Mouse (Mus musculus): ENCODE measurements around the gene Sumf2.
"Not testable (repeated sequence)": the region's sequence is repeated elsewhere in the genome, so short reads cannot be mapped to it uniquely, and the experiment has no call there.

Gene Sumf2

GRCm38 (mm10) chr5:129846752-129847557 is at the start of gene Sumf2:
Gene Sumf2, plus strand, starts transcription at chr5:129846986.
- in situ Hi-C loops (cut with MboI): no loop called here

- in situ Hi-C loops (cut with MboI): no loop called here
Observed at GRCm38 (mm10) chr5:129844848-129845247, 1.9 kb upstream of the Sumf2 start.

GRCm38 (mm10) chr5:129847558-129847820 is 703 bp downstream of the Sumf2 start:
- in situ Hi-C loops (cut with MboI): no loop called here

- in situ Hi-C loops (cut with MboI): no loop called here
Observed at GRCm38 (mm10) chr5:129855163-129855562, 8.4 kb downstream of the Sumf2 start.

GRCm38 (mm10) chr5:129856414-129856813 is 9.6 kb downstream of the Sumf2 start:
- in situ Hi-C loops (cut with MboI): no loop called here

GRCm38 (mm10) chr5:129862325-129862724 is 15.5 kb downstream of the Sumf2 start:
- in situ Hi-C loops (cut with MboI): no loop called here

GRCm38 (mm10) chr5:129864467-129864866 is 17.7 kb downstream of the Sumf2 start:
- in situ Hi-C loops (cut with MboI): no loop called here

GRCm38 (mm10) chr5:129865841-129866240 is 19.1 kb downstream of the Sumf2 start:
- in situ Hi-C loops (cut with MboI): no loop called here

- in situ Hi-C loops (cut with MboI): no loop called here
Observed at GRCm38 (mm10) chr5:129869238-129869995, 22.6 kb downstream of the Sumf2 start.

- in situ Hi-C loops (cut with MboI): no loop called here
Observed at GRCm38 (mm10) chr5:129871238-129871637, 24.5 kb downstream of the Sumf2 start.

- in situ Hi-C loops (cut with MboI): no loop called here
Observed at GRCm38 (mm10) chr5:129873942-129874341, 27.2 kb downstream of the Sumf2 start.

- in situ Hi-C loops (cut with MboI): no loop called here
Observed at GRCm38 (mm10) chr5:129875098-129875497, 28.3 kb downstream of the Sumf2 start.

GRCm38 (mm10) chr5:129877731-129878455 is 31.1 kb downstream of the Sumf2 start:
- in situ Hi-C loops (cut with MboI): no loop called here

GRCm38 (mm10) chr5:129878946-129879345 is 32.2 kb downstream of the Sumf2 start:
- in situ Hi-C loops (cut with MboI): no loop called here

- in situ Hi-C loops (cut with MboI): no loop called here
Observed at GRCm38 (mm10) chr5:129879888-129880287, 33.1 kb downstream of the Sumf2 start.

GRCm38 (mm10) chr5:129886271-129886670 is 39.5 kb downstream of the Sumf2 start:
- in situ Hi-C loops (cut with MboI): no loop called here

- in situ Hi-C loops (cut with MboI): no loop called here
Observed at GRCm38 (mm10) chr5:129886911-129887636, 40.3 kb downstream of the Sumf2 start, which contains the start of gene Chchd2. Gene Chchd2, minus strand, starts transcription at chr5:129887470.

GRCm38 (mm10) chr5:129890390-129890789 is 43.6 kb downstream of the Sumf2 start:
- in situ Hi-C loops (cut with MboI): not testable (repeated sequence)

GRCm38 (mm10) chr5:129895198-129896088 is 48.7 kb downstream of the Sumf2 start, which contains the start of gene Zbed5:
Gene Zbed5, plus strand, starts transcription at chr5:129895723.
- in situ Hi-C loops (cut with MboI): no loop called here

GRCm38 (mm10) chr5:129898449-129898848 is 51.7 kb downstream of the Sumf2 start, which contains the start of gene Phkg1:
Gene Phkg1, minus strand, starts transcription at chr5:129898549.
- in situ Hi-C loops (cut with MboI): no loop called here

- in situ Hi-C loops (cut with MboI): no loop called here
Observed at GRCm38 (mm10) chr5:129907775-129908174, 61.0 kb downstream of the Sumf2 start.
